Mouse (Mus musculus): ENCODE measurements around the gene Strn4. TPM values are rescaled to one million over a fixed set of nuclear protein-coding genes. Genes with fewer than 3 reads are reported as not detected.

Gene Strn4
- total and polyA plus RNA-seq, 3 experiments: 46.0 to 74.5 (median 63.5) TPM

- no peaks in the 10 kb centered on the region for H3K27me3 ChIP-seq (replicated peaks)
- peak overlapping the region in 2 of 3 experiments; percentile 14 to 86 for H3K4me3 ChIP-seq (replicated peaks in 1 of 3; ENCODE audit: low read depth in 2 of 3, low read length in 2 of 3, poor library complexity in 1 of 3)
- H3K36me3 ChIP-seq (replicated peaks in 1 of 2; ENCODE audit: control insufficient read depth in 1 of 2, insufficient read depth in 1 of 2, low read length in 1 of 2): peaks cover 43 to 54% of the 10 kb centered on the region in 2 experiments
- dilution Hi-C loops (cut with MboI; ENCODE audit: extremely low pct_ligation_motif_present, extremely low pct_unique_long_range_greater_than_20kb, low sequenced_read_pairs) (no loop called here), in situ Hi-C loops (cut with MboI; ENCODE audit: low pct_ligation_motif_present, low pct_unique_long_range_greater_than_20kb, low sequenced_read_pairs) (no loop called here)
- peak; percentile 98 for TF ChIP-seq MAX (IDR thresholded peaks at IDR 0.05; ENCODE audit: low read length)
- TF ChIP-seq EP300 (IDR thresholded peaks at IDR 0.05; ENCODE audit: low read length): peak; percentile 12
- peak; percentile 73 for TF ChIP-seq TCF12 (IDR thresholded peaks at IDR 0.05; ENCODE audit: low read depth, low read length)
- peak; percentile 67 for TF ChIP-seq BHLHE40 (IDR thresholded peaks at IDR 0.05; ENCODE audit: low read depth, low read length)
- TF ChIP-seq POLR2AphosphoS2 (IDR thresholded peaks at IDR 0.05; ENCODE audit: low read depth, low read length): peak; percentile 57; the same call in 1 of the 2 replicates
- TF ChIP-seq POLR2A (IDR thresholded peaks at IDR 0.05; ENCODE audit: low read depth, low read length): peak; percentile 41; the same call in 1 of the 2 replicates
- TF ChIP-seq ZMIZ1 (IDR thresholded peaks at IDR 0.05; ENCODE audit: low read depth, low read length): no peak
- TF ChIP-seq E2F4 (IDR thresholded peaks at IDR 0.05; ENCODE audit: insufficient replicate concordance, low read depth, low read length): no peak
- TF ChIP-seq UBTF (IDR thresholded peaks at IDR 0.05; ENCODE audit: low read depth, low read length): no peak
- no peak for TF ChIP-seq CHD2 (IDR thresholded peaks at IDR 0.05; ENCODE audit: low read length)
- peak; percentile 20; the same call in 1 of the 2 replicates for TF ChIP-seq NELFE (IDR thresholded peaks at IDR 0.05; ENCODE audit: low read depth, low read length)
- TF ChIP-seq PAX5 (IDR thresholded peaks at IDR 0.05; ENCODE audit: low read length): no peak
- TF ChIP-seq RCOR1 (conservative IDR thresholded peaks at IDR 0.05; ENCODE audit: low read depth, low read length): no peak
- TF ChIP-seq MXI1 (IDR thresholded peaks at IDR 0.05; ENCODE audit: low read depth, low read length): peak; percentile 91
- TF ChIP-seq RAD21 (IDR thresholded peaks at IDR 0.05; ENCODE audit: low read depth, low read length): no peak
- peak; percentile 19; the same call in 1 of the 2 replicates for TF ChIP-seq HCFC1 (IDR thresholded peaks at IDR 0.05; ENCODE audit: low read depth, low read length)
- TF ChIP-seq MAFK (IDR thresholded peaks at IDR 0.05; ENCODE audit: insufficient replicate concordance, low read length): no peak
- TF ChIP-seq USF2 (conservative IDR thresholded peaks at IDR 0.05; ENCODE audit: low read depth, low read length): peak; percentile 45; the same call in 1 of the 2 replicates
- no peak for TF ChIP-seq CTCF (conservative IDR thresholded peaks at IDR 0.05 in 1 of 2, IDR thresholded peaks at IDR 0.05 in 1 of 2; ENCODE audit: low read depth in 2 of 2, low read length in 2 of 2)
- TF ChIP-seq MEF2A (IDR thresholded peaks at IDR 0.05; ENCODE audit: borderline replicate concordance, low read depth, low read length): no peak; the same call in 1 of the 2 replicates
- TF ChIP-seq USF1 (IDR thresholded peaks at IDR 0.05; ENCODE audit: low read depth, low read length): peak; percentile 38
- no peak for TF ChIP-seq SMC3 (IDR thresholded peaks at IDR 0.05; ENCODE audit: low read depth, low read length)
- no peak for TF ChIP-seq NRF1 (IDR thresholded peaks at IDR 0.05; ENCODE audit: low read depth, low read length)
- TF ChIP-seq MAZ (IDR thresholded peaks at IDR 0.05; ENCODE audit: low read depth, low read length): peak; percentile 98
- no peak for TF ChIP-seq ZC3H11A (IDR thresholded peaks at IDR 0.05; ENCODE audit: low read depth, low read length)
- peak; percentile 44; the same call in 1 of the 2 replicates for TF ChIP-seq ELF1 (IDR thresholded peaks at IDR 0.05; ENCODE audit: low read depth, low read length)
- TF ChIP-seq ETS1 (conservative IDR thresholded peaks at IDR 0.05; ENCODE audit: low read depth, low read length): peak; percentile 63
- peak; percentile 99 for TF ChIP-seq MYC (IDR thresholded peaks at IDR 0.05; ENCODE audit: low read depth, low read length)
- TF ChIP-seq SIN3A (IDR thresholded peaks at IDR 0.05; ENCODE audit: low read length): peak; percentile 77
- no peak for TF ChIP-seq CHD1 (IDR thresholded peaks at IDR 0.05; ENCODE audit: low read depth, low read length)
- TF ChIP-seq JUN (IDR thresholded peaks at IDR 0.05; ENCODE audit: insufficient read depth, low read depth, low read length): no peak
- peak; percentile 80 for DNase-seq (ENCODE audit: extremely low read depth)
- peak overlapping the region; percentile 91 for H3K27ac ChIP-seq (ENCODE audit: insufficient read depth, low read depth)
- peak overlapping the region; percentile 93 for H3K9ac ChIP-seq (ENCODE audit: insufficient read depth, low read depth)
- H3K79me2 ChIP-seq (replicated peaks; ENCODE audit: control insufficient read depth, extremely low read depth, insufficient read depth, poor library complexity, severe bottlenecking): peaks cover 24% of the 10 kb centered on the region
- peaks cover 24 to 53% of the 10 kb centered on the region in 2 experiments for H3K4me1 ChIP-seq (ENCODE audit: control insufficient read depth in 1 of 2, insufficient read depth in 2 of 2)
- H3K4me2 ChIP-seq (ENCODE audit: insufficient read depth, low read depth, poor library complexity, severe bottlenecking): peak overlapping the region; percentile 88
- no peaks in the 10 kb centered on the region for H3K9me3 ChIP-seq (replicated peaks; ENCODE audit: low read length)
Measured at GRCm38 (mm10) chr7:16841561-16842560, 26.2 kb downstream of the Strn4 start.

Measured in CH12.LX (cell line).